Mouse (Mus musculus): ENCODE results near the gene Acoxl.

- TF ChIP-seq GATA1 (IDR thresholded peaks at IDR 0.05; ENCODE audit: borderline replicate concordance, low read length) (no peak), FLI1 (IDR thresholded peaks at IDR 0.05; ENCODE audit: low read length) (no peak)
These were observed 321.0 kb downstream of the Acoxl start for GRCm38 (mm10) chr2:128159619-128160125.

All from megakaryocyte, embryonic 14.5 days (primary cell).